Mouse (Mus musculus) G1E (cell line): ENCODE results near the gene Necab2. TPM values are rescaled to one million over a fixed set of nuclear protein-coding genes. Genes with fewer than 3 reads are reported as not detected.

Experiments
- ATAC-seq: 2 replicates; pipeline ENCODE4 v1.8.0; 2016; ENCODE audit warnings: mild to moderate bottlenecking; ENCODE audit not compliant: insufficient number of reproducible peaks, poor library complexity, low FRiP score, severe bottlenecking; ENCODE audit errors: extremely low read depth
- DNase-seq: peaks from one replicate; pipeline ENCODE4 v3.0.0; 2012; ENCODE audit warnings: low spot score
- H3K27me3 ChIP-seq: 2 replicates; pipeline ENCODE4 v1.6.1; 2012; ENCODE audit warnings: mild to moderate bottlenecking, low read length, inconsistent platforms; ENCODE audit not compliant: insufficient read depth
- H3K36me3 ChIP-seq: replicated peaks from 2 replicates; pipeline ENCODE3; 2012; ENCODE audit warnings: mild to moderate bottlenecking, inconsistent platforms
- H3K4me1 ChIP-seq: 2 replicates; pipeline ENCODE4 v1.6.1; 2012; ENCODE audit warnings: low read depth, low read length, inconsistent platforms, mixed read lengths; ENCODE audit not compliant: insufficient read depth
- H3K4me3 ChIP-seq: 2 replicates; pipeline ENCODE4 v1.5.1; 2012; ENCODE audit warnings: low read depth, mild to moderate bottlenecking, inconsistent platforms, low read length, moderate library complexity, mixed read lengths
- H3K9me3 ChIP-seq: replicated peaks from 2 replicates; pipeline ENCODE4 v1.6.1; 2012; ENCODE audit warnings: inconsistent platforms
- CTCF ChIP-seq: IDR thresholded peaks from 2 replicates; pipeline ENCODE4 v1.5.1; 2012; ENCODE audit warnings: low read depth, low read length, inconsistent platforms, mixed read lengths
- GATA1 ChIP-seq: IDR thresholded peaks from 2 replicates; pipeline ENCODE4 v1.6.1; 2012; ENCODE audit warnings: borderline replicate concordance, low read length, inconsistent platforms, mixed read lengths
- GATA2 ChIP-seq: IDR thresholded peaks from 2 replicates; pipeline ENCODE4 v1.6.1; 2012; ENCODE audit warnings: low read depth, low read length, inconsistent platforms, borderline replicate concordance
- POLR2AphosphoS5 ChIP-seq: IDR thresholded peaks from 2 replicates; pipeline ENCODE4 v1.6.1; 2012; ENCODE audit warnings: low read depth, low read length, inconsistent platforms; ENCODE audit not compliant: insufficient replicate concordance
- TAL1 ChIP-seq: conservative IDR thresholded peaks from 2 replicates; pipeline ENCODE4 v1.6.1; 2012; ENCODE audit warnings: low read depth, low read length, inconsistent platforms, mixed read lengths
- polyA plus RNA-seq: library from polyadenylated mRNA; stranded (reverse); fragments of >175 nt; gene quantifications from 2 replicates; pipeline ENCODE4 v1.2.3, GENCODE M21; 2012
- total RNA-seq, 2 experiments: library from RNA; stranded (forward) in 1 of 2; stranded (reverse) in 1 of 2; fragments of 200-1000 nt in 1 of 2; fragments of >200 nt in 1 of 2; fragmentation: Nextera tagmentation in 1 of 2; gene quantifications; 2 replicates each; pipeline ENCODE4 v1.2.3; 2014 to 2017

Necab2 gene
- total and polyA plus RNA-seq, 3 experiments: not detected

- Histone ChIP-seq H3K4me3 (no peak overlapping the region), H3K36me3 (no peaks in the 10 kb centered on the region), H3K9me3 (peaks cover under 1% of the 10 kb centered on the region; the same call in 1 of the 2 replicates), H3K27me3 (peaks cover 32% of the 10 kb centered on the region), H3K4me1 (peaks cover 12% of the 10 kb centered on the region)
- TF ChIP-seq TAL1: no peak
- TF ChIP-seq POLR2AphosphoS5: no peak
- TF ChIP-seq GATA2: no peak
- no peak for TF ChIP-seq GATA1
- TF ChIP-seq CTCF: no peak
- ATAC-seq (no peak), DNase-seq (no peak)
Measured at GRCm38 (mm10) chr8:119442013-119442412, 4.5 kb upstream of the Necab2 start.

GRCm38 (mm10) chr8:119442970-119443369 lies 3.5 kb upstream of the Necab2 start:
- Histone ChIP-seq H3K27me3 (peaks cover 28% of the 10 kb centered on the region), H3K4me3 (no peak overlapping the region), H3K4me1 (peaks cover 6% of the 10 kb centered on the region; the same call in 1 of the 2 replicates), H3K9me3 (peaks cover 3% of the 10 kb centered on the region; the same call in 1 of the 2 replicates), H3K36me3 (no peaks in the 10 kb centered on the region)
- ATAC-seq: no peak
- TF ChIP-seq GATA1: no peak
- TF ChIP-seq GATA2: no peak
- no peak for TF ChIP-seq TAL1
- no peak for TF ChIP-seq CTCF
- no peak for TF ChIP-seq POLR2AphosphoS5
- DNase-seq: no peak

- Histone ChIP-seq H3K4me3 (no peak overlapping the region), H3K4me1 (no peaks in the 10 kb centered on the region), H3K9me3 (peaks cover 3% of the 10 kb centered on the region; the same call in 1 of the 2 replicates), H3K27me3 (peaks cover 22% of the 10 kb centered on the region; the same call in 1 of the 2 replicates), H3K36me3 (no peaks in the 10 kb centered on the region)
- no peak for ATAC-seq
- no peak for DNase-seq
- TF ChIP-seq POLR2AphosphoS5 (no peak), CTCF (no peak), TAL1 (no peak), GATA1 (no peak), GATA2 (no peak)
Measured at GRCm38 (mm10) chr8:119446990-119447780, 666 bp downstream of the Necab2 start.

DNA sequence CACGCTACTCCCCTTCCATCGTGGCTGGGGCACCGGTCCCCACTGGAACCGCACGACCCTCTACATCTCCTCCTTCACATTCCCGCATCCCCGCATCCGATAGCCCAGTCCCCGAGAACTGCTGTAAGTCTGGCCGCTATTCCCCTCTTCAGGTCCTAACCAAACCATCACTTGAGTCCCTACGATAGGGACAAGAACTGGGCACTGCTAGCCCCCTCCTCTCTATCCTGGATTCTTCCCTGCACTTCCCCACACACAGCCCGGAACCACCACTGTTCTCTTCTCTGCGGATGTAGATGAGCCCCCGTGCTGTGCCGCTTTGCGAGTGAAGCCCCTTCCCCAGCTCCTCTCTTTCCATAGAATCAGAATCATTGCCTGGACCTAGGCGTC lies 1.3 kb downstream of the Necab2 start:
- Histone ChIP-seq H3K9me3 (peaks cover 3% of the 10 kb centered on the region; the same call in 1 of the 2 replicates), H3K27me3 (peaks cover 16% of the 10 kb centered on the region; the same call in 1 of the 2 replicates), H3K36me3 (no peaks in the 10 kb centered on the region), H3K4me1 (no peaks in the 10 kb centered on the region), H3K4me3 (no peak overlapping the region)
- DNase-seq (no peak), ATAC-seq (no peak)
- no peak for TF ChIP-seq POLR2AphosphoS5
- no peak for TF ChIP-seq TAL1
- TF ChIP-seq GATA1: no peak
- no peak for TF ChIP-seq CTCF
- TF ChIP-seq GATA2: no peak

GRCm38 (mm10) chr8:119449627-119450026 lies 3.1 kb downstream of the Necab2 start:
- peaks cover 15% of the 10 kb centered on the region for H3K27me3 ChIP-seq
- TF ChIP-seq GATA1: no peak
- no peak for TF ChIP-seq TAL1
- TF ChIP-seq CTCF: no peak
- no peak for TF ChIP-seq POLR2AphosphoS5
- no peak for TF ChIP-seq GATA2
- H3K9me3 ChIP-seq: peaks cover 3% of the 10 kb centered on the region; the same call in 1 of the 2 replicates
- H3K36me3 ChIP-seq: no peaks in the 10 kb centered on the region
- H3K4me3 ChIP-seq: no peak overlapping the region
- DNase-seq: no peak
- no peaks in the 10 kb centered on the region for H3K4me1 ChIP-seq
- no peak for ATAC-seq

DNA sequence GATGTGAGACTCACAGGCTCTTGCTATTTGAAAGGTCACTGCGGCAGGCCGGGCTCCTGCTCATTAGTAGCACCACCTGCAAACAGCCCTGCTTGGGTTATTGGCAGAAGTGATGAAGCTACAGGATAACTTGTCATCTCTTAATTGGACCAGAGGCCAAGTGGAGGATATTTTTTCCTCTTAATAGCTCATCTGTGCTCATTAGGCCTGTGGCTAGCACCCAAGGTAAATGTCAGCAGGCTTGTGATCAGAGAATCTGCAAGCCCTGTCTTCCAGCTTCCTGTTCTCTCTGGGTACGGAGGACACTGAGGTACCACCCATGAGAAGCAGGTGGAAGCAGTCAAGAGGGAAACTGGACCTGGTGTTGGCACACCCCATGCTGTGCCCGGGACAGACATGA lies 4.6 kb downstream of the Necab2 start:
- Histone ChIP-seq H3K4me3 (no peak overlapping the region), H3K36me3 (no peaks in the 10 kb centered on the region), H3K4me1 (no peaks in the 10 kb centered on the region), H3K9me3 (peaks cover 3% of the 10 kb centered on the region; the same call in 1 of the 2 replicates), H3K27me3 (peaks cover 14% of the 10 kb centered on the region)
- no peak for ATAC-seq
- no peak for TF ChIP-seq CTCF
- TF ChIP-seq POLR2AphosphoS5: no peak
- TF ChIP-seq TAL1: no peak
- no peak for TF ChIP-seq GATA2
- no peak for TF ChIP-seq GATA1
- DNase-seq: no peak
